Mouse (Mus musculus) hindbrain, embryonic 12.5 days (tissue): ENCODE results near the gene Rnf150. TPM values are rescaled to one million over a fixed set of nuclear protein-coding genes. Genes with fewer than 3 reads are reported as not detected.

Experiments used
- ATAC-seq: fragments of 200-750 bp; cut with Nextera tagmentation; 2 replicates; pipeline ENCODE4 v1.8.0; 2017; ENCODE audit warnings: moderate TSS enrichment; ENCODE audit not compliant: low FRiP score
- H3K27ac ChIP-seq: fragments of 300-500 bp; sonication (generic); 2 replicates; pipeline ENCODE4 v1.5.1; 2016; ENCODE audit warnings: mild to moderate bottlenecking
- H3K27me3 ChIP-seq: fragments of 300-500 bp; sonication (generic); 2 replicates; pipeline ENCODE4 v1.6.1; 2016; ENCODE audit warnings: mild to moderate bottlenecking
- H3K36me3 ChIP-seq: fragments of 300-500 bp; sonication (generic); 2 replicates; pipeline ENCODE4 v1.6.1; 2016; ENCODE audit warnings: mild to moderate bottlenecking
- H3K4me1 ChIP-seq: fragments of 300-500 bp; sonication (generic); 2 replicates; pipeline ENCODE4 v1.6.1; 2016
- H3K4me2 ChIP-seq: fragments of 300-500 bp; sonication (generic); replicated peaks from 2 replicates; pipeline ENCODE4 v1.6.1; 2016; ENCODE audit warnings: mild to moderate bottlenecking
- H3K4me3 ChIP-seq: fragments of 300-500 bp; sonication (generic); 2 replicates; pipeline ENCODE4 v1.5.1; 2016; ENCODE audit warnings: mild to moderate bottlenecking
- H3K9ac ChIP-seq: fragments of 300-500 bp; sonication (generic); 2 replicates; pipeline ENCODE4 v1.6.1; 2016; ENCODE audit warnings: mild to moderate bottlenecking, moderate library complexity
- H3K9me3 ChIP-seq: fragments of 300-500 bp; sonication (generic); replicated peaks from 2 replicates; pipeline ENCODE4 v1.6.1; 2016; ENCODE audit warnings: mild to moderate bottlenecking
- WGBS: fragments of 180-500 bp; shearing (Covaris S2); methylation state at CpG from one replicate; pipeline ENCODE4 v1.1.7; 2016; 5-methylcytosine and 5-hydroxymethylcytosine counted together
- polyA plus RNA-seq: library from polyadenylated mRNA; unstranded; fragments of >200 nt; fragmentation: Nextera tagmentation; extraction: Ambion mirVana; gene quantifications from 2 replicates; pipeline ENCODE4 v1.2.1, GENCODE M21; 2016

Gene Rnf150
- polyA plus RNA-seq, 1 experiment from 2014 or later: 2.5 TPM

DNA sequence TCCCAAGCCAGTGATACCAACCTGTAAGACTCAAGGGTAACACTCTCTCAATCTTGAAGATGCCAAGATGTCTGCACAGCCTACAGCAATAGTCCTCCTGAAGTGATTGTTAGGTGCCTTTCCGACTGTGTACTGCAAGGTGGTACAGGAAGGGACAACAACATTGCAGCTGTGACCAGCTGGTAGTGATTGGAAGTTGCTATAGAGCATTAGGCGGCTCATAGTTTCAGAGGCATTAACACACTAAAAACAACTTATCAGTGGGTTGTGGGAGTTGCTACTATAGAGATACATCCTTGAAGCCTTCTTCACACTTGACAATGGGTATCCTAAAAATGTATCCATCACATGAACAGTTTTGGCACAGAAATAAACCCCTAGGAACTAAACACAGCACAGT is 33.6 kb downstream of the Rnf150 start:
- Histone ChIP-seq H3K4me1 (no peaks in the 10 kb centered on the region), H3K27me3 (no peaks in the 10 kb centered on the region), H3K4me2 (no peak overlapping the region), H3K27ac (no peak overlapping the region), H3K4me3 (no peak overlapping the region), H3K9me3 (no peaks in the 10 kb centered on the region), H3K9ac (no peak overlapping the region), H3K36me3 (no peaks in the 10 kb centered on the region)
- WGBS: 94% methylated on average over 2 of the region's 2 CpGs
- no peak for ATAC-seq

DNA sequence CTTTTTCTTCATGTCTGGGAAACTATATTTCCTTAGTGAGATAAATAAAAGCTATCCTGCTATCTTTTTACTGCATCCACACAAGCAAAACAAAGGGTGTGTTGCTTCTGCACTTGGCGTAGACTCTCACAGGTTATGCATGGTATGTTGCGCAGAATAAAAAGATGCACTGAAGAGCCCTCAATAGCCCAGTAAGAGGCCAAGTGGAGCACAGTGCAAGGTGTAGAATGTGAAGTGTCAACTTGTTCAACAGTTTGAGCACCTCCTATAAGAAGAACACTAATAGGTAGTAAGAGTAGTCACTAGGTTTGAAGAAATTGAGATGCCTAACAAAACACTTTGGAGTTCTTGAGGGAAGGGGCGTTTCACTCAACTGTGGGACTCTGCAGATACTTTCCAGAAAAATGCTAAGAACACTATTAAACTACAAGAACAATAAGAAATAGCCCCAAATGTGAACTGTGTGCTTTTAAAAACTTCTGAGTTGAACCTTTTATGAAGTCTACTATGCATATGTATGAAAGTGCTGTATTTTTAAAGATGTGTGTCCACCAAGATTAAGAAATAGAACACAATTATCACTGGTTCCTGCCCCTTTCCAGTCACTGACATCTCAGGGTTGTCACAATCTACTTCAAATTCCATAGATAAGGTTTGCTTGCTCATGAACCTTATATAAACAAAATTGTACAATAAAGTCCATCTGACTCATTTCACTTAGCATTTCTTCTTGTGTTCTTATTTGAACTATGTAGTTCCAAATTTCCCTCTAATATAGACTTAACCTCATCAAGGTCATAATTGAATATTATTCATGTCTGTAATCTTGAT is 34.7 kb downstream of the Rnf150 start:
- no peak overlapping the region for H3K27ac ChIP-seq
- no peaks in the 10 kb centered on the region for H3K9me3 ChIP-seq
- H3K4me2 ChIP-seq: no peak overlapping the region
- no peak overlapping the region for H3K9ac ChIP-seq
- no peak overlapping the region for H3K4me3 ChIP-seq
- no peaks in the 10 kb centered on the region for H3K4me1 ChIP-seq
- no peaks in the 10 kb centered on the region for H3K27me3 ChIP-seq
- no peaks in the 10 kb centered on the region for H3K36me3 ChIP-seq
- no peak for ATAC-seq
- 94% methylated on average over 3 of the region's 3 CpGs for WGBS

DNA sequence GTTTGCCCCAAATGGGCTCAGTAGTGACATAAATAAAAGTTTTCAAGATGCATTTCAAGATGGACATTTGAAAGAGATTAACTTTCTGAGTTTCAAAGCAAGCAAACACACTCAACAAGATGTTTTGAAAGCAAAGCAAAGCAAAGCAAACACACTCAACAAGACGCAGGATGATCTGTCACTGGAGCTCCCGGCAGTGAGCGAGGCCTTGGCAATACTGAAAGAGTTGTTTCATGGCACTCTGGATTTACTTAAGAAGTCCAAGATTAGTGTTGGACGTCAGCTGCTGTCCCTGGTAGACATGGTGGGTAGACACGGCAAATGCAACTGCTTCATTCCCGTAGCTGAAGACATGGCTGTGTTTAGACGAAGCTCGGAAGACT is 35.3 kb downstream of the Rnf150 start:
- Histone ChIP-seq H3K4me1 (no peaks in the 10 kb centered on the region), H3K4me3 (no peak overlapping the region), H3K9me3 (no peaks in the 10 kb centered on the region), H3K27ac (no peak overlapping the region), H3K9ac (no peak overlapping the region), H3K4me2 (no peak overlapping the region), H3K36me3 (no peaks in the 10 kb centered on the region), H3K27me3 (no peaks in the 10 kb centered on the region)
- no peak for ATAC-seq
- 86% methylated on average over 8 of the region's 8 CpGs for WGBS

DNA sequence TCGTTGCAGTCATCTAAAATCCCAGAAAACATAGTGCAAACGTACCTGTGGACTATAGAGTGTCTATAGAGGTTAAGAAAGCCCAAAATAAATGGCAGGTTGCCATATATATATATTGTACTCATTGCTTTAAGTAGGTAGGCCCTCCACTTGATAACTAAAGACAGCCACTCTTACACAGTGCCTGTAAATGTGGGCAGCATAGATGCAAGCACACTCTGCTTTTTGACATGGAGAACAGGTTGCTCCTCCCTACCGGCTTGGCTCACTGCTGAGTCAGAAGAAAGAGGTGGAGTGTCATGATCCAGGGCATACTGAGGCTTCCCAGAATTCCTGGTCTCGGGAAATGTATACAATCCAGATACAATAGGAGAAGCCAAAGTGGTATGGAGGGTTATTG is 37.8 kb downstream of the Rnf150 start:
- H3K27ac ChIP-seq: no peak overlapping the region
- H3K36me3 ChIP-seq: no peaks in the 10 kb centered on the region
- no peak for ATAC-seq
- 81% methylated on average over 4 of the region's 4 CpGs for WGBS
- H3K4me3 ChIP-seq: no peak overlapping the region
- peaks cover 3% of the 10 kb centered on the region; the same call in 1 of the 2 replicates for H3K4me1 ChIP-seq
- H3K4me2 ChIP-seq: no peak overlapping the region
- H3K9ac ChIP-seq: no peak overlapping the region
- H3K9me3 ChIP-seq: no peaks in the 10 kb centered on the region
- no peaks in the 10 kb centered on the region for H3K27me3 ChIP-seq

DNA sequence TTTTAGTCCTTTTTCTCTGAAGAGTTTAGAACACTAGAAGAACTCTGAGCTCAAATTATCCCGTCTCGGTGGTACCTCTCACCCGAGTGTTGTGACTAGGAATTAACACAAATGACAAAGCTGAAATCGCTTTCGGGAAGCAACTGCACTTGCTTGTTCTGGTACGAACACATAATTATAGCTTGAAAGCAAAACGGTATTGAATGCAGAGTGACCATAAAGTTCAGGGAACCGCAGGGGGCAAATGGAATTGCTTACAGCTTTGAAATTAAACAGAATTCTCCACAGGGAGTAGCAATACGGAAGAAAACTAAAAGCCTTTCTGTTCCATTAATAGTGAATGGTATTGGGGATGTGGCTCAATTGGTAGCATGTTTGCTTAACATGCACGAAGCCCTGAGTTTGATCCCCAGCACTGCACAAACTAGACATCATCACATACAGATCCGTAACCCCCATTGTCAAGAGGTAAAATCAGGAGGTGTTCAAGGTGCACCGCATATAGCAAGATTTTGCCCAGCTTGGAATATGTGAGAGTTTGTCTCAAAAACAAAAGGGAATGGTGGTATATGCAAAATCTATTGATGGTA is 38.5 kb downstream of the Rnf150 start:
- no peaks in the 10 kb centered on the region for H3K36me3 ChIP-seq
- no peak overlapping the region for H3K27ac ChIP-seq
- H3K9me3 ChIP-seq: no peaks in the 10 kb centered on the region
- no peak overlapping the region for H3K4me2 ChIP-seq
- no peak overlapping the region for H3K4me3 ChIP-seq
- H3K27me3 ChIP-seq: no peaks in the 10 kb centered on the region
- WGBS: 67% methylated on average over 12 of the region's 12 CpGs
- peaks cover 3% of the 10 kb centered on the region; the same call in 1 of the 2 replicates for H3K4me1 ChIP-seq
- ATAC-seq: no peak
- no peak overlapping the region for H3K9ac ChIP-seq

DNA sequence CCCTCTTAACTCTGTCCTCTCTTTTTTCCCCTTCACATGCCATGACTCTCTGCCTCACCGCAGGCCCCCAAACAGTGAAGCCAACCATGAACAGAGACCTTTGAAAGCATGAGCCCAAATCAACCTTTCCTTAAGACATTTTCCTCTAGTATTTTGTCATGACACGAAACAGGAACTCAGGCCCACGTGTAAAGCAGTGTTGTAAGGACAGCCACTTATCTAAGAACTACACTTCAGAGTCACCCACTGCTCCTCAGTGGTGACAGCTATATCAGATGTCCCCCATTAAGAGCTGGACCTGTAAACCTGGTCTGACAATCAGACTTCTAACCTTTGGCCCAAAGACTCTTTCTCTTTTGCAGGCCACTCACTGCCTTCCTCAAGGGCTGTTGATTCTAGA is 40.3 kb downstream of the Rnf150 start:
- H3K4me2 ChIP-seq: no peak overlapping the region
- no peaks in the 10 kb centered on the region for H3K27me3 ChIP-seq
- 83% methylated on average over 3 of the region's 3 CpGs for WGBS
- H3K27ac ChIP-seq: no peak overlapping the region
- H3K9ac ChIP-seq: no peak overlapping the region
- H3K4me1 ChIP-seq: peaks cover 3% of the 10 kb centered on the region; the same call in 1 of the 2 replicates
- no peaks in the 10 kb centered on the region for H3K36me3 ChIP-seq
- no peak for ATAC-seq
- no peak overlapping the region for H3K4me3 ChIP-seq
- H3K9me3 ChIP-seq: no peaks in the 10 kb centered on the region

DNA sequence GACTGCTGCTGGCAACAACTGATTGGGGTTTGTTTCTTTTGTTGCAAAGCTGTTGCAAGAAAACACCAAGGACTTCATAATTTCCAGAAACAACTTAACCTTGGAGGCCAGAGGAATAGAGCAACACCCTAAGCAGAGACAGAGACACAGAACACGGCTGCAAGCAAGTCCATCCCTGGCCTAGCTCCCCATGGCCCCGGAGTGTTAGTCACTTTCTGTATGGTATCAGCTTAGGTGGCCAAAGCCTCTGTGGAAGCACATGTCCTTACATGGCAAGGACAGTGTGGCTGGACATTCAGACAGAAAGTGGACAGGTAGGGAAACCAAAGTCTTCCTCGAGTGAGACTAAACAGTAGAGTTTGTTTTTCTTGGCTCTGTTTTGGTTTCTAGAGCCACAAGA is 44.1 kb downstream of the Rnf150 start:
- no peak overlapping the region for H3K9ac ChIP-seq
- H3K4me1 ChIP-seq: peaks cover 3% of the 10 kb centered on the region; the same call in 1 of the 2 replicates
- H3K36me3 ChIP-seq: no peaks in the 10 kb centered on the region
- H3K9me3 ChIP-seq: no peaks in the 10 kb centered on the region
- WGBS: 89% methylated on average over 3 of the region's 3 CpGs
- H3K27ac ChIP-seq: no peak overlapping the region
- H3K4me3 ChIP-seq: no peak overlapping the region
- no peak overlapping the region for H3K4me2 ChIP-seq
- ATAC-seq: no peak
- no peaks in the 10 kb centered on the region for H3K27me3 ChIP-seq

DNA sequence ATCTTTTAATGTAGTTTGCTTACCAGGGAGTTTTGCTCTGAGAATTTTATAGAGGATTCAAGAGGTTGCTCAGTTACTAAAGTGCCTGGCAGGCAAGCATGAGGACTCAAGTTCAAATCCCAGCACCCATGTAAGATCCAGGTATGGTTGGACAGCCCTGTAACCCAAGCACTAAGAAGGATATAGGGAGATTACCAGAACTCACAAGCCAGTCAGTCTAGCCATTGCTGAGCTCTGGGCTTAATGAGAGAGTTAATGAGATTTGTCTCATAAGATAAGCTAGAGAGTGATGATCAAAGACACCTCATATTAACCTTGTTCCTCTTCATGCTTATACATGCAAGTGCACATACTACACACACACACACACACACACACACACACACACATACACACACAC is 48.3 kb downstream of the Rnf150 start:
- Histone ChIP-seq H3K4me3 (no peak overlapping the region), H3K27ac (no peak overlapping the region), H3K9me3 (no peaks in the 10 kb centered on the region), H3K4me1 (no peaks in the 10 kb centered on the region), H3K27me3 (no peaks in the 10 kb centered on the region), H3K9ac (no peak overlapping the region), H3K4me2 (no peak overlapping the region), H3K36me3 (no peaks in the 10 kb centered on the region)
- no peak for ATAC-seq

DNA sequence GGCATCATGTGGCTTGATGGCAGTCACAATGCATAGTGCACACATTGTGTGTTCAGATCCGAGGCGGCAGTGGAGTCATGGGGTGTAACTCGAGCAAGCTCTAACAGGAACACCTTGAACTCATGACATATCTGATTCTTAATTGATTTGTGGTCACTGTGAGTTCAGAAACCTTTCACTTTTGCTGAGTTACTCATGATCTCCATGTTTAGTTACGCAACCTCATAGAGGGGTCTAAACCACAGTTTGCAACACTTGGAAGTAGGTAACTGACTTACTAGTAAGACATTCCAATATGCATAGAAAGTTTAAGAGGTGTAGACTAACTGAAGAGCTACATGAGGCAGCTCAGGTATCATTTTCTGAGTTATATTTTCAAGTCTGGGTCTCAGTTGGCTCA is 49.1 kb downstream of the Rnf150 start:
- H3K4me2 ChIP-seq: no peak overlapping the region
- H3K4me1 ChIP-seq: no peaks in the 10 kb centered on the region
- no peaks in the 10 kb centered on the region for H3K9me3 ChIP-seq
- no peak overlapping the region for H3K27ac ChIP-seq
- no peak overlapping the region for H3K9ac ChIP-seq
- no peak for ATAC-seq
- no peaks in the 10 kb centered on the region for H3K36me3 ChIP-seq
- WGBS: 81% methylated on average over 4 of the region's 4 CpGs
- no peaks in the 10 kb centered on the region for H3K27me3 ChIP-seq
- no peak overlapping the region for H3K4me3 ChIP-seq

DNA sequence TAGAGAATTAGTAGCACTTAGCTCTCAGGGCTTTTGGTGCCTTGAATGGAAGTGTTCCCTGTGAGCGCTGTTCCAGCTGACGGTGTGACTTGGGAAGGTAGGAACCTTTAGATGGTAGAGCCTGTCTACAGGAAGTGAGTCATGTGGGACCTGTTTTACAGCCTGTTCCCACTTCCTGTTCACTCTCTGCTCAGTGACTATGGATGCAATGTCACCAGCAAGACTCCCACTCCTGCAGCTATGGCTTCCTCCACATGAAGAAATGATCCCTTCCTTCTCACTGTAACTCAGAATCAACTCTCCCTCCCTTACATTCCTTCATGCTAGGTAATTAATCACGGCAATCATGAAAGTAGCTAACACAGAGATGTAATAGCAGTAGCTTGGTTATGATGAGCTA is 51.4 kb downstream of the Rnf150 start:
- H3K4me3 ChIP-seq: no peak overlapping the region
- H3K9ac ChIP-seq: no peak overlapping the region
- no peak overlapping the region for H3K27ac ChIP-seq
- WGBS: 92% methylated on average over 3 of the region's 3 CpGs
- H3K27me3 ChIP-seq: no peaks in the 10 kb centered on the region
- H3K36me3 ChIP-seq: no peaks in the 10 kb centered on the region
- no peak overlapping the region for H3K4me2 ChIP-seq
- peaks cover 5% of the 10 kb centered on the region; the same call in 1 of the 2 replicates for H3K4me1 ChIP-seq
- no peaks in the 10 kb centered on the region for H3K9me3 ChIP-seq
- ATAC-seq: no peak

DNA sequence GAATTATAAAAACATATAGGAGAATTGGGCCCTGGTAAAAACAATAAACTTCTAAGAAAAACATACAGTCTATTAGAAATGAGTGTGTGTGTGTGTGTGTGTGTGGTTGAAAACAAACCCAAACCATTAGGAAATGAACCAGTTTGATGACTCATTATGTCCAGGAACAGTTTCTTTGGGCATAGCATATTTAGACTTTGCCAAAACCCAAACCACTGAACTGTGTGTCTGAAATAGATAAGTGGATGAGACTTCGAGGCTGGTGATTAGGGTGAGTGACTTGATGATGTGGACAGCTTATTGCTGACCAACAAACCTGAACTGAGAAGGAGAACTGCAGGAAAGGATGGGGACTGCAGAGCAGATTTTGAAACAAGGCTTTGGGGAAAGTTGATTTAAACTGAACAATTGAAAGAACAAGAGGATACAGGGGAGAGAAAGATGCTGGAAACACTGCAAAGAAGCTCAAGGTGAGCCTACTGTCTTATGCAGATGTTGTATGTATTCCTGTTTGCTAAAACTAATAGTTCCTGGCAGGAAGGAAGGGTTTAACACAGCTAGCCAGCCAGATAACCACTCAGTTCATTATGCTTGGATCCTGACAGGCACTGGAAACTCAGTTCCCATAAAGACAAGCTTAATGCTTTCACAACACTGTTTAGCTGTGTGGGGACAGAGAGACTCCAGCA is 53.8 kb downstream of the Rnf150 start:
- no peak overlapping the region for H3K27ac ChIP-seq
- no peak for ATAC-seq
- H3K4me1 ChIP-seq: peaks cover 9% of the 10 kb centered on the region
- no peaks in the 10 kb centered on the region for H3K27me3 ChIP-seq
- H3K9ac ChIP-seq: no peak overlapping the region
- no peak overlapping the region for H3K4me3 ChIP-seq
- 86% methylated on average over 1 of the region's 1 CpGs for WGBS
- H3K4me2 ChIP-seq: no peak overlapping the region
- H3K9me3 ChIP-seq: no peaks in the 10 kb centered on the region
- H3K36me3 ChIP-seq: no peaks in the 10 kb centered on the region

DNA sequence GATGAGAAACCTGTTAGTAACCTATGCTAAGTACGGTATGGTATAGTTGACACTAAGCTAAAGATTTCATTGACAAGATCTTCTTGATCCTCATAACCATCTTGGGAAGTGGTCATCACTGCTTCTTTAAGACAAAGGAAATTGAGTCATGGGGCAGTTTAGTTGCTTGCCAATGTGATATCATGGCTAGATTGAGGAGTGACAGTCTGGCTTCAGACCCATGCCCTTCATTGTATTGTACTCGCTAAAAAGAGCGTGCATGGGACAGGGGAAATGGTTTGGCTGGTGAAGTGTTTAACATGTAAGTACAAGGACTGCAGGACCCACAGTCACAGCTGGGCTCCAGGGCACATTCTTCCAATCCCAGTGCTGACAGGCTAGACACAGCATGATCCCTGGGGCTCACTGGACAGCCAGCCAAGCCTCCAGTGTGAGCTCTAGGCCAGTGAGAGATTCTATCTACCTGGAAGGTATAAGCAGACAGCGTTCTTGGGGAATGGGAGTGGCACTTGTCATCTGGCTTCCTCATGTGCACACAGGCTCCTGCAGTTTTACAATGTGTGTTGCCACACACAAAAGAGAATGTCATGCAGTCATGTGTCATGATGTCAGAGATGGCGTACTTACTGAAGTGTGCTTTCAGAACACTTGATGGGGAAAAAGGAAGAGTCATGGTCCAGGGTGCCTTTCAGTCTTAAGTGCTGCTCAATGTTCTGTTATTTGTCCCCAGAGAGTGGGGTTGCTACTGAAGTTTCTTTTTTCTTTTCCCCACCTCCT is 54.6 kb downstream of the Rnf150 start:
- no peak overlapping the region for H3K27ac ChIP-seq
- no peaks in the 10 kb centered on the region for H3K27me3 ChIP-seq
- H3K4me1 ChIP-seq: peaks cover 9% of the 10 kb centered on the region
- H3K9ac ChIP-seq: no peak overlapping the region
- H3K36me3 ChIP-seq: no peaks in the 10 kb centered on the region
- ATAC-seq: no peak
- H3K4me2 ChIP-seq: no peak overlapping the region
- 61% methylated on average over 5 of the region's 5 CpGs for WGBS
- H3K4me3 ChIP-seq: no peak overlapping the region
- H3K9me3 ChIP-seq: no peaks in the 10 kb centered on the region
